Mouse (Mus musculus) CH12.LX (cell line): ENCODE measurements at regions not wholly inside any gene's neighbourhood (a gene's known extent, or its start where the extent isn't known, plus 50 kb on each side); places are given as distances from the start of the nearest gene placed in this dataset.

Experiments used
- DNase-seq: peaks from one replicate; pipeline ENCODE4 v3.0.0-alpha.2; 2013; ENCODE audit errors: extremely low read depth
- H3K27ac ChIP-seq: 2 replicates; pipeline ENCODE4 v1.5.1; 2012; ENCODE audit warnings: low read depth, mild to moderate bottlenecking, control low read depth, moderate library complexity; ENCODE audit not compliant: insufficient read depth
- H3K27me3 ChIP-seq: replicated peaks from 2 replicates; pipeline ENCODE3; 2012; ENCODE audit warnings: inconsistent platforms
- H3K36me3 ChIP-seq, 2 experiments: replicated peaks in 1 of 2; 2 replicates each; pipeline versions ENCODE3 to v1.6.1; 2012; ENCODE audit warnings: inconsistent platforms in 1 of 2, low read length in 1 of 2, mild to moderate bottlenecking in 1 of 2, mixed read lengths in 1 of 2, moderate library complexity in 1 of 2; ENCODE audit not compliant: control insufficient read depth in 1 of 2, insufficient read depth in 1 of 2
- H3K4me1 ChIP-seq, 2 experiments: 2 replicates each; pipeline ENCODE4 v1.6.1; 2012; ENCODE audit warnings: inconsistent platforms in 1 of 2, moderate library complexity in 1 of 2; ENCODE audit not compliant: insufficient read depth in 2 of 2, control insufficient read depth in 1 of 2
- H3K4me2 ChIP-seq: 2 replicates; pipeline ENCODE4 v1.6.1; 2012; ENCODE audit warnings: low read depth, mild to moderate bottlenecking, control low read depth; ENCODE audit not compliant: poor library complexity, insufficient read depth, severe bottlenecking
- H3K4me3 ChIP-seq, 3 experiments: fragments of 150-350 bp in 1 of 3; sonication (generic) in 1 of 3; replicated peaks in 1 of 3; 2 replicates each; pipeline versions ENCODE3 to v1.5.1; 2011 to 2012; ENCODE audit warnings: low read depth in 2 of 3, low read length in 2 of 3, mild to moderate bottlenecking in 2 of 3, moderate library complexity in 2 of 3, control low read depth in 1 of 3, improper control_type of control experiment in 1 of 3, inconsistent platforms in 1 of 3, mixed read lengths in 1 of 3; ENCODE audit not compliant: poor library complexity in 1 of 3
- H3K79me2 ChIP-seq: replicated peaks from 2 replicates; pipeline ENCODE4 v1.6.1; 2012; ENCODE audit warnings: mild to moderate bottlenecking, moderate library complexity; ENCODE audit not compliant: control insufficient read depth, poor library complexity, insufficient read depth, severe bottlenecking; ENCODE audit errors: extremely low read depth
- H3K9ac ChIP-seq: 2 replicates; pipeline ENCODE4 v1.6.1; 2012; ENCODE audit warnings: low read depth, mild to moderate bottlenecking, control low read depth, moderate library complexity; ENCODE audit not compliant: insufficient read depth
- H3K9me3 ChIP-seq: replicated peaks from 2 replicates; pipeline ENCODE3; 2012; ENCODE audit warnings: low read length, inconsistent platforms, mixed read lengths
- BHLHE40 ChIP-seq: IDR thresholded peaks from 2 replicates; pipeline ENCODE4 v1.6.1; 2011; ENCODE audit warnings: mild to moderate bottlenecking, low read depth, low read length, improper control_type of control experiment
- CHD2 ChIP-seq: IDR thresholded peaks from 2 replicates; pipeline ENCODE4 v1.6.1; 2011; ENCODE audit warnings: low read length, improper control_type of control experiment
- CTCF ChIP-seq, 2 experiments: IDR thresholded peaks in 1 of 2; conservative IDR thresholded peaks in 1 of 2; 2 replicates each; pipeline ENCODE4 v1.5.1; 2011 to 2012; ENCODE audit warnings: low read depth in 2 of 2, low read length in 2 of 2, improper control_type of control experiment in 1 of 2, inconsistent platforms in 1 of 2, mild to moderate bottlenecking in 1 of 2, moderate library complexity in 1 of 2
- EP300 ChIP-seq: IDR thresholded peaks from 2 replicates; pipeline ENCODE4 v1.6.1; 2011; ENCODE audit warnings: low read length, improper control_type of control experiment
- JUN ChIP-seq: IDR thresholded peaks from 2 replicates; pipeline ENCODE4 v1.6.1; 2011; ENCODE audit warnings: low read depth, mild to moderate bottlenecking, low read length, improper control_type of control experiment, moderate library complexity; ENCODE audit not compliant: insufficient read depth
- JUND ChIP-seq: conservative IDR thresholded peaks from 2 replicates; pipeline ENCODE4 v1.6.1; 2011; ENCODE audit warnings: low read depth, low read length, improper control_type of control experiment
- KAT2A ChIP-seq: IDR thresholded peaks from 2 replicates; pipeline ENCODE4 v1.6.1; 2012; ENCODE audit warnings: low read length, improper control_type of control experiment, inconsistent platforms; ENCODE audit not compliant: insufficient replicate concordance
- MAFK ChIP-seq: IDR thresholded peaks from 2 replicates; pipeline ENCODE4 v1.6.1; 2011; ENCODE audit warnings: low read length, improper control_type of control experiment; ENCODE audit not compliant: insufficient replicate concordance
- MAX ChIP-seq: IDR thresholded peaks from 2 replicates; pipeline ENCODE4 v1.6.1; 2011; ENCODE audit warnings: low read length, improper control_type of control experiment
- MAZ ChIP-seq: IDR thresholded peaks from 2 replicates; pipeline ENCODE4 v1.6.1; 2012; ENCODE audit warnings: low read depth, mild to moderate bottlenecking, inconsistent platforms, low read length, improper control_type of control experiment, moderate library complexity
- MEF2A ChIP-seq: IDR thresholded peaks from 2 replicates; pipeline ENCODE4 v1.6.1; 2014; ENCODE audit warnings: low read depth, mild to moderate bottlenecking, inconsistent platforms, low read length, improper control_type of control experiment, borderline replicate concordance
- NRF1 ChIP-seq: IDR thresholded peaks from 2 replicates; pipeline ENCODE4 v1.6.1; 2014; ENCODE audit warnings: low read depth, mild to moderate bottlenecking, inconsistent platforms, low read length, improper control_type of control experiment, moderate library complexity
- POLR2A ChIP-seq: IDR thresholded peaks from 2 replicates; pipeline ENCODE4 v1.6.1; 2011; ENCODE audit warnings: low read depth, mild to moderate bottlenecking, improper control_type of control experiment, low read length
- POLR2AphosphoS2 ChIP-seq: IDR thresholded peaks from 2 replicates; pipeline ENCODE4 v1.6.1; 2011; ENCODE audit warnings: low read depth, low read length, improper control_type of control experiment
- SIN3A ChIP-seq: IDR thresholded peaks from 2 replicates; pipeline ENCODE4 v1.6.1; 2012; ENCODE audit warnings: low read length, improper control_type of control experiment, inconsistent platforms
- TCF12 ChIP-seq: IDR thresholded peaks from 2 replicates; pipeline ENCODE4 v1.6.1; 2014; ENCODE audit warnings: low read depth, mild to moderate bottlenecking, inconsistent platforms, low read length, improper control_type of control experiment
- USF1 ChIP-seq: IDR thresholded peaks from 2 replicates; pipeline ENCODE4 v1.6.1; 2014; ENCODE audit warnings: low read depth, mild to moderate bottlenecking, inconsistent platforms, low read length, improper control_type of control experiment
- ZC3H11A ChIP-seq: IDR thresholded peaks from 2 replicates; pipeline ENCODE4 v1.6.1; 2012; ENCODE audit warnings: low read depth, mild to moderate bottlenecking, inconsistent platforms, low read length, improper control_type of control experiment
- ZMIZ1 ChIP-seq: IDR thresholded peaks from 2 replicates; pipeline ENCODE4 v1.6.1; 2012; ENCODE audit warnings: low read depth, mild to moderate bottlenecking, inconsistent platforms, low read length, improper control_type of control experiment
- ZNF384 ChIP-seq: IDR thresholded peaks from 2 replicates; pipeline ENCODE4 v1.6.1; 2012; ENCODE audit warnings: low read depth, low read length, improper control_type of control experiment, inconsistent platforms
- dilution Hi-C: fragments of 300-500 bp; cut with MboI; formaldehyde crosslinking; loops from 2 replicates; pipeline ENCODE4 v1.14.3; 2020; ENCODE audit warnings: low sequenced_read_pairs; ENCODE audit not compliant: extremely low pct_unique_long_range_greater_than_20kb, extremely low pct_ligation_motif_present
- in situ Hi-C: fragments of 300-500 bp; cut with MboI; formaldehyde crosslinking; loops from 3 replicates; pipeline ENCODE4 v1.14.3; 2019; ENCODE audit warnings: low sequenced_read_pairs, low pct_ligation_motif_present, low pct_unique_long_range_greater_than_20kb, mixed read lengths

GRCm38 (mm10) chr14:76957136-76957535 lies 79.4 kb upstream of the Ccdc122 start:
- no peak overlapping the region for H3K9ac ChIP-seq
- dilution Hi-C loops (no loop called here), in situ Hi-C loops (no loop called here)
- DNase-seq: no peak
- no peak overlapping the region for H3K4me2 ChIP-seq
- H3K27ac ChIP-seq: no peak overlapping the region
- H3K4me1 ChIP-seq: peaks cover 0 to 10% of the 10 kb centered on the region in 2 experiments; a peak in 1 of 4 replicates
- no peak for TF ChIP-seq EP300
- no peak for TF ChIP-seq MAZ
- no peak for TF ChIP-seq JUN
- TF ChIP-seq SIN3A: no peak
- no peak for TF ChIP-seq KAT2A
- H3K79me2 ChIP-seq: no peaks in the 10 kb centered on the region
- H3K27me3 ChIP-seq: no peaks in the 10 kb centered on the region
- H3K9me3 ChIP-seq: no peaks in the 10 kb centered on the region
- H3K4me3 ChIP-seq: no peak overlapping the region
- no peaks in the 10 kb centered on the region for H3K36me3 ChIP-seq

GRCm38 (mm10) chr14:76953171-76953570 lies 83.4 kb upstream of the Ccdc122 start:
- Histone ChIP-seq H3K27me3 (no peaks in the 10 kb centered on the region), H3K4me3 (no peak overlapping the region), H3K9ac (no peak overlapping the region), H3K27ac (no peak overlapping the region), H3K4me1 (peaks cover 0 to 13% of the 10 kb centered on the region in 2 experiments; a peak in 2 of 4 replicates), H3K4me2 (no peak overlapping the region), H3K36me3 (no peaks in the 10 kb centered on the region), H3K79me2 (no peaks in the 10 kb centered on the region), H3K9me3 (no peaks in the 10 kb centered on the region)
- TF ChIP-seq CTCF (conservative IDR thresholded peaks at IDR 0.05 in 1 of 2, IDR thresholded peaks at IDR 0.05 in 1 of 2; ENCODE audit: low read depth in 2 of 2, low read length in 2 of 2) (no peak), MEF2A (no peak), MAZ (no peak), NRF1 (no peak), USF1 (no peak), ZMIZ1 (no peak), ZC3H11A (no peak), MAFK (no peak), TCF12 (no peak), JUND (no peak), POLR2AphosphoS2 (no peak), POLR2A (no peak), BHLHE40 (no peak), EP300 (no peak), ZNF384 (no peak), MAX (no peak), JUN (no peak), CHD2 (no peak)
- dilution Hi-C loops: no loop called here
- in situ Hi-C loops: no loop called here
- no peak for DNase-seq
